Mouse (Mus musculus): ENCODE data around the gene Dnaaf5. TPM values are rescaled to one million over a fixed set of nuclear protein-coding genes. Genes with fewer than 3 reads are reported as not detected.

Gene Dnaaf5
- total RNA-seq, 2 experiments from 2014 or later = 9.0 to 10.1 TPM

DNA sequence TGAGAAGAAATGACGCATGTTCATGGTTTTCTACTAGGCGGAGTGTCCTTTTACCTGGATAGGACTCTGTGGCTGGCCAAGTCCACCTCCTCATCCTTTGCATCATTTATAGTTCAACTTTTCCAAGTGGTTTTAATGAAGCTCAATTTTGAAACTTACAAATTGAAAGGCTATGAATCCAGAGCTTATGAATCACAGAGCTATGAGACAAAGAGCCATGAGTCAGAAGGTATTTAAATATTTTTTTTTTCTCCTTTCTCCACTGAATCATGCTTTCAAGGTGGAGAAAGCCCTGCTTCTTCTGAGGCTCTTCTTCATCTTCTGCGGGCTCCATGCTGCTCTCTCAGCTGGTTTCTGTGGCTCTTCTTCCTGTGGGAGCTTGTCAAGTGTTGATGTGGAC, 79.7 kb downstream of the Dnaaf5 start:
- no peak for DNase-seq

DNA sequence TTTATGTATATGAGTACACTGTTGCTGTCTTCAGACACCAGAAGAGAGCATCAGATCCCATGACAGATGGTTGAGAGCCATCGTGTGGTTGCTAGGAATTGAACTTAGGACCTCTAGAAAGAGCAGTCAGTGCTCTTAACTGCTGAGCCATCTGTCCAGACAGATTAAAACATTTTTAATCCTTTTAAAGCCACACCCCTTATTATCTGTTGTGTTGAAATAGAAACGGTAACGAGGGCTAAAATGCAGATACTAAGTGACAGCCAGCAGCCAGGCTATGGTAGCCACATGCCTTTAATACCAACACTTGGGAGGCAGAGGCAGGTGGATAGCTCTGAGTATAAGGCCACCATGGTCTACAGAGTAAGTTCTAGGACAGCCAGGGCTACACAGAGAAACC, 82.1 kb downstream of the Dnaaf5 start:
- DNase-seq = no peak

DNA sequence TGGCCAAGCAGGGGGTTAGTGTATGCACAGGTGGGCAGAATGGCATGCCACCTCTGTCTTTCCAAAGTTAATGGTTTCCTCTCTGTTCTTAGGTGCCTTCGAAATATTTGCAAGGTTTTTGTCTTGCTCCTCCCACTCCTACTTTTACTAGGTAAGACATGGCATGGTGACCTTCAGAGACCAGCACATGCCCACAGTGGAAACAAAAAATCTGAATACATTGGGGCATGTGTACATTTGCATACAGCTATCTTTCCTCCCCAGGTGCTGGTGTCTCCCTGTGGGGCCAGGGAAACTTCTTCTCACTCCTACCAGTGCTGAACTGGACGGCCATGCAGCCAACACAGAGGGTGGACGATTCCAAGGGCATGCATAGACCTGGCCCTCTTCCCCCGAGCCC, 84.4 kb downstream of the Dnaaf5 start:
- no peak for DNase-seq

Other genes with a start within 250 kb of the Dnaaf5 start
- gene Pdgfa, start 152.9 kb upstream of the Dnaaf5 start, total RNA-seq (2021) = 10 to 100 TPM; 20.1 to 33.5 TPM
- gene Prkar1b, start 222 bp upstream of the Dnaaf5 start, total RNA-seq (2021) = 1 to 10 TPM; 3.2 to 4.3 TPM
- 10 to 100 TPM; 42.7 to 52.4 TPM for gene Sun1, start 50.4 kb downstream of the Dnaaf5 start, total RNA-seq (2021)
- gene Get4, start 102.1 kb downstream of the Dnaaf5 start, total RNA-seq (2021) = 10 to 100 TPM; 48.4 to 55.6 TPM
- 1 to 10 TPM; 2.2 to 2.6 TPM for gene Adap1, start 175.4 kb downstream of the Dnaaf5 start, total RNA-seq (2021)
- 10 to 100 TPM; 72.0 to 76.4 TPM for gene Cox19, start 201.2 kb downstream of the Dnaaf5 start, total RNA-seq (2021)
- gene Cyp2w1, start 202.4 kb downstream of the Dnaaf5 start, total RNA-seq (2021) = not detected
- gene Gpr146, start 227.5 kb downstream of the Dnaaf5 start, total RNA-seq (2021) = 10 to 100 TPM; 13.0 to 19.0 TPM